Mouse (Mus musculus): Measurements from ENCODE around the gene Ubc. TPM values are rescaled to one million over a fixed set of nuclear protein-coding genes. Genes with fewer than 3 reads are reported as not detected.
A peak's percentile ranks its signal among the peaks of the same experiment; 100 is the strongest.

Gene Ubc
- polyA plus RNA-seq, 1 experiment from 2014 or later = 531 TPM

DNA sequence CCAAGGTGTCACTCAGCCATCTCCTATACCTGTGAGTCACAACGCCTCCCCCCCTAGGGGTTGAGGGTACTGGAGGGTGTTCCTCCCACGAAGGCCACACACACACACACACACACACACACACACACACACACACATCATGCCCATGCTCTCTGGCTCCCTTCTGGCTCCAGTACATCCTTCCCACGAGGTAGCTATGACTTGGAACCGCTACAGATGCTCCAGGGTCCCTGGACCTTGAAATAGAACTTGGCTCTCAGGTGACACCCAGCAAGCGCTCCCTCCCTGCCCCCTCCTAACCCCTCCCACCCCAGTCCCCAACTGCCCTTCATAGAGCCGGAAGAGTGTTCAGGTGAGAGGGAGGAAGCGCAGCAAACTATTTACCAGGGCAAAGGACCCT, 34.4 kb downstream of the Ubc start:
- no peak overlapping the region for H3K4me3 ChIP-seq (ENCODE audit: low read depth, low read length)
- H3K36me3 ChIP-seq (replicated peaks; ENCODE audit: insufficient read depth, low read length) = no peaks in the 10 kb centered on the region
- 46% methylated on average over 7 of the region's 7 CpGs for WGBS (ENCODE audit: insufficient replicate concordance)
- H3K9me3 ChIP-seq (ENCODE audit: low read length) = no peaks in the 10 kb centered on the region
- DNase-seq (no peak), ATAC-seq (no peak)
- no peak overlapping the region for H3K9ac ChIP-seq (replicated peaks)
- TF ChIP-seq CTCF (IDR thresholded peaks at IDR 0.05; ENCODE audit: low read depth) (no peak), EP300 (IDR thresholded peaks at IDR 0.05; ENCODE audit: low read depth) (no peak)
- H3K27ac ChIP-seq (ENCODE audit: low read depth) = no peak overlapping the region
- H3K4me2 ChIP-seq (ENCODE audit: low read depth, low read length) = no peak overlapping the region
- H3K4me1 ChIP-seq (ENCODE audit: insufficient read depth) = peaks cover 15% of the 10 kb centered on the region; the same call in 1 of the 2 replicates
- no peaks in the 10 kb centered on the region for H3K27me3 ChIP-seq (ENCODE audit: insufficient read depth, low read length)

DNA sequence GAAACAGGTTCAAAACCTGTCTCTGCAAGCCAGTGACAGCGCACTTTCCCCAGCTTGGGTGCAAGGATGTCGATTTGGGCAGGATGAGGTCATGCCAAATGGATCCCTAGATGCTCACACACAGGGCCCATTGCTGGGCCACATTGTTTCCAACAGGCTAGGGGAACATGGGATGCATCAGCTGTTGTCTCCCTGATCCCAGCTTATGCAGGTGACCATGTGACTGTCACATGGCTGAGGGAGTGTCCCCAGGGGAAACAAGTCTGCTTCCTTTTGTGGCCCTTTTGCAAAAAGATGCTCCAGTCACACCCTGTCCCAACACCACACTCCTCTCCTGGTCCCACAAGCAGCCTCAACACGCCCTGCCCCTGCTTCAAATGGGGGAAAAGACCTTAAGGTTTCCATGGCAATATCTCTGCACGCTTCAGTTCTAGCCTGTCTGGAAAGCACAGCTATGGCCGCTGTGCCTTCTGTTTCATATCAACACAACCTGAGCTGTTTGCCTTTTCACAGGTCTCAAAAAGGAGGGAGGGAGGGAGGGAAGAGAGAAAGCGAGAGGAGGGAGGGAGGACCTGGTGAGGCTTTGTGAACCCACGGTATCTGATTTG, 35.0 kb downstream of the Ubc start:
- H3K36me3 ChIP-seq (replicated peaks; ENCODE audit: insufficient read depth, low read length) = no peaks in the 10 kb centered on the region
- no peaks in the 10 kb centered on the region for H3K9me3 ChIP-seq (ENCODE audit: low read length)
- WGBS (ENCODE audit: insufficient replicate concordance) = 71% methylated on average over 7 of the region's 7 CpGs
- H3K4me1 ChIP-seq (ENCODE audit: insufficient read depth) = peaks cover 15% of the 10 kb centered on the region; the same call in 1 of the 2 replicates
- no peak for ATAC-seq
- DNase-seq = no peak
- H3K4me3 ChIP-seq (ENCODE audit: low read depth, low read length) = no peak overlapping the region
- H3K4me2 ChIP-seq (ENCODE audit: low read depth, low read length) = no peak overlapping the region
- H3K27me3 ChIP-seq (ENCODE audit: insufficient read depth, low read length) = no peaks in the 10 kb centered on the region
- TF ChIP-seq EP300 (IDR thresholded peaks at IDR 0.05; ENCODE audit: low read depth) (no peak), CTCF (IDR thresholded peaks at IDR 0.05; ENCODE audit: low read depth) (no peak)
- H3K27ac ChIP-seq (ENCODE audit: low read depth) = no peak overlapping the region
- H3K9ac ChIP-seq (replicated peaks) = no peak overlapping the region

DNA sequence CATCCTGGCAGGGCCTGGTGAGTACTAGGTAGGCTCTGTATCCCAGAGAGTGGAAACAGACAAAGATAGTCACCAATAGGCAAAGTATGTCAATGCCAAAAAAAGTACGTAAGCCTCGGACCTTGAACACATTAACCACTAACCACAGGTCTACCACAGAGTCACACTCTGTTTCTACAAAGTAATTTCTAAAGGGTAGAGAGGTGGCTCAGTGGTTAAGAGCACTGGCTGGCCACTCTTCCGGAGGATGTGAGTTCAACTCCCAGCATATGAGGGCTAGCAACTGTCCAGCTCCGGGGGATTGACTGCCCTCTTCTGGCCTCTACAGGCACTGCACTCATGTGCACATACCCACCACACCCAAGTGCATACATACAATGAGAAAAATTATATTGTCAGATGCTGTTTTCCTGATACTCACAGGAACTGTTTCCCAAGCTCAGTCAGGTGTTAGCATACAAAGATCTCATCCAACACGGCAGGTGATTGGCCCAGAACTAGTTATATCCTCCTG, 37.2 kb downstream of the Ubc start:
- H3K9ac ChIP-seq (replicated peaks) = no peak overlapping the region
- no peak for ATAC-seq
- peaks cover 15% of the 10 kb centered on the region; the same call in 1 of the 2 replicates for H3K4me1 ChIP-seq (ENCODE audit: insufficient read depth)
- no peak for DNase-seq
- H3K36me3 ChIP-seq (replicated peaks; ENCODE audit: insufficient read depth, low read length) = no peaks in the 10 kb centered on the region
- no peaks in the 10 kb centered on the region for H3K9me3 ChIP-seq (ENCODE audit: low read length)
- H3K27ac ChIP-seq (ENCODE audit: low read depth) = no peak overlapping the region
- TF ChIP-seq EP300 (IDR thresholded peaks at IDR 0.05; ENCODE audit: low read depth) = no peak
- TF ChIP-seq CTCF (IDR thresholded peaks at IDR 0.05; ENCODE audit: low read depth) = peak; percentile 44
- no peak overlapping the region for H3K4me3 ChIP-seq (ENCODE audit: low read depth, low read length)
- no peak overlapping the region for H3K4me2 ChIP-seq (ENCODE audit: low read depth, low read length)
- WGBS (ENCODE audit: insufficient replicate concordance) = 79% methylated on average over 5 of the region's 5 CpGs
- H3K27me3 ChIP-seq (ENCODE audit: insufficient read depth, low read length) = no peaks in the 10 kb centered on the region

DNA sequence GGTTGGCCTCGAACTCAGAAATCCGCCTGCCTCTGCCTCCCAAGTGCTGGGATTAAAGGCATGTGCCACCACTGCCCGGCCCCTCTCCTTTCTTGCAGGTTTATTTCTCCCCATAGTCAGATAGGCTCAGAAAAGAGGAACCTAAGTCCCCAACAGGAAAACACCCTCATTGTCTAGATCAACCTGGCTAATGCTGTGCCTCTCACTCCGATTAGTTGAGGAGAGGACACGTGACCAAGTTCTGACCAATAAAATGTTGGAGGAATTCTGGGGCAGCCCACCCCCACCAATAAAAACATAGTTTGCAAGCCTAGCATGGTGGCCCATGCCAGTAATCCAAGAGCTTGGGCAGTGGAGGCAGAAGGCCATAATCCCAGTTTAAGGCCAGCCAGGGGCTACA, 38.1 kb downstream of the Ubc start:
- WGBS (ENCODE audit: insufficient replicate concordance) = 41% methylated on average over 5 of the region's 5 CpGs
- no peak for DNase-seq

DNA sequence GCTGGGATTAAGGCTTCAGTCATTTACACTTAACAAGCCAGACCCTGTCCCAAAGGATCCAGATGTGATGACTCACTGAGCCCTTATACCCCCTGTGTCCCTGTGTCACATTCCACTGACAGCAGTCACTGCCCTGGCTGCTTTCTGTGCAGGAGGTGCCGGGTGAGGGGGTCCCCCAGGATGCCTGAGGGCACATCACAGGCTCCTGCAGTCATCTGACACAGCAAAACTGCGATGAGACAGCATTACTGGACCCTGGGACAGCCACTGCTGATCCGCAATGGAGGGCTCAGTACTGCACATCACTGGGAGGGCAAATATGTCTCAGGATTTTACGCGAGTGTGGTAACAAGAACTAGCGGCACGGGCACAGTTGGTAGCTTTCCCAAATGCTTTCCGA, 38.9 kb downstream of the Ubc start:
- Histone ChIP-seq H3K36me3 (replicated peaks; ENCODE audit: insufficient read depth, low read length) (no peaks in the 10 kb centered on the region), H3K4me1 (ENCODE audit: insufficient read depth) (peaks cover 15% of the 10 kb centered on the region; the same call in 1 of the 2 replicates), H3K9ac (replicated peaks) (no peak overlapping the region), H3K9me3 (ENCODE audit: low read length) (no peaks in the 10 kb centered on the region), H3K4me3 (ENCODE audit: low read depth, low read length) (no peak overlapping the region), H3K27ac (ENCODE audit: low read depth) (no peak overlapping the region), H3K4me2 (ENCODE audit: low read depth, low read length) (no peak overlapping the region), H3K27me3 (ENCODE audit: insufficient read depth, low read length) (no peaks in the 10 kb centered on the region)
- DNase-seq (no peak), ATAC-seq (no peak)
- no peak for TF ChIP-seq CTCF (IDR thresholded peaks at IDR 0.05; ENCODE audit: low read depth)
- no peak for TF ChIP-seq EP300 (IDR thresholded peaks at IDR 0.05; ENCODE audit: low read depth)
- 82% methylated on average over 8 of the region's 8 CpGs for WGBS (ENCODE audit: insufficient replicate concordance)

More for the DNA sequence above, 38.1 kb downstream of the Ubc start:
- H3K9ac ChIP-seq (replicated peaks) = no peak overlapping the region
- H3K27me3 ChIP-seq (ENCODE audit: insufficient read depth, low read length) = no peaks in the 10 kb centered on the region
- no peak for ATAC-seq
- no peak overlapping the region for H3K27ac ChIP-seq (ENCODE audit: low read depth)
- no peak for TF ChIP-seq CTCF (IDR thresholded peaks at IDR 0.05; ENCODE audit: low read depth)
- TF ChIP-seq EP300 (IDR thresholded peaks at IDR 0.05; ENCODE audit: low read depth) = no peak
- H3K36me3 ChIP-seq (replicated peaks; ENCODE audit: insufficient read depth, low read length) = no peaks in the 10 kb centered on the region
- H3K4me2 ChIP-seq (ENCODE audit: low read depth, low read length) = no peak overlapping the region
- H3K9me3 ChIP-seq (ENCODE audit: low read length) = no peaks in the 10 kb centered on the region
- H3K4me1 ChIP-seq (ENCODE audit: insufficient read depth) = peaks cover 15% of the 10 kb centered on the region; the same call in 1 of the 2 replicates
- H3K4me3 ChIP-seq (ENCODE audit: low read depth, low read length) = no peak overlapping the region

DNA sequence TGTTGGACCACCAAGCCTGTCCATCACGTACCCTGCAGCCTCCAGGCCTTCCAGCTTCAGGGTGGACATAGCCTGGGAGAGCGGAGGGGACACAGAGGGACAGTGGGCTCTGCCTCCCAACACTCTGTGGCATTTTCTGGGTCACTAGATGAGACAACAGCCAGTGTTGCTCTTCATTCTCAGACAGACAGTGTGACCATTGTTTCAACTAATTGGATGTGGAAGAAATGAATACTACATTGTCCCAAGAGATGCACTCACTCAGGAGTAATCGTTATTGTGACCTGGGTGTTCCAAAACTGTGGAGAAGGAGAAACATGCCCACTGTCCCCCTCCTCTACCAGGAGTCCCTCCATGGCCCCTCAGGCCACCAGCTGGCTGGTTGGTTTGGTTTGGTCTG, 40.6 kb downstream of the Ubc start:
- no peak for DNase-seq
- ATAC-seq = no peak
- Histone ChIP-seq H3K27ac (ENCODE audit: low read depth) (no peak overlapping the region), H3K27me3 (ENCODE audit: insufficient read depth, low read length) (no peaks in the 10 kb centered on the region), H3K9ac (replicated peaks) (no peak overlapping the region), H3K4me3 (ENCODE audit: low read depth, low read length) (no peak overlapping the region), H3K36me3 (replicated peaks; ENCODE audit: insufficient read depth, low read length) (no peaks in the 10 kb centered on the region), H3K4me2 (ENCODE audit: low read depth, low read length) (no peak overlapping the region), H3K4me1 (ENCODE audit: insufficient read depth) (peaks cover 15% of the 10 kb centered on the region; the same call in 1 of the 2 replicates), H3K9me3 (ENCODE audit: low read length) (no peaks in the 10 kb centered on the region)
- 92% methylated on average over 3 of the region's 3 CpGs for WGBS (ENCODE audit: insufficient replicate concordance)
- TF ChIP-seq EP300 (IDR thresholded peaks at IDR 0.05; ENCODE audit: low read depth) (no peak), CTCF (IDR thresholded peaks at IDR 0.05; ENCODE audit: low read depth) (no peak)
